Mouse (Mus musculus): ENCODE measurements around the gene Foxj1. TPM values are rescaled to one million over a fixed set of nuclear protein-coding genes. Genes with fewer than 3 reads are reported as not detected.
"Not testable (repeated sequence)": the region's sequence is repeated elsewhere in the genome, so short reads cannot be mapped to it uniquely, and the experiment has no call there.

Foxj1 gene
- 0.62 and 0.71 TPM in 2 replicates for polyA plus RNA-seq (2015; fragmentation: Nextera tagmentation; extraction: Ambion mirVana)

GRCm38 (mm10) chr11:116335244-116336036 is at the start of gene Foxj1:
Gene Foxj1 (minus strand): TSS chr11:116335399.
- Histone ChIP-seq H3K4me3 (ENCODE audit: low read depth, low read length) (peak within 1 kb of the TSS; percentile 71), H3K9me3 (replicated peaks; ENCODE audit: control insufficient read depth, low read length) (no peaks in the 10 kb centered on the region), H3K36me3 (ENCODE audit: control insufficient read depth, insufficient read depth) (no peaks in the 10 kb centered on the region), H3K9ac (ENCODE audit: low read depth, low read length) (peak within 1 kb of the TSS; percentile 55; the same call in 1 of the 2 replicates), H3K4me2 (ENCODE audit: low read depth, low read length) (peak within 1 kb of the TSS; percentile 98), H3K27ac (ENCODE audit: low read length) (no peak within 1 kb of the TSS), H3K4me1 (ENCODE audit: control insufficient read depth, low read depth, low read length) (peaks cover 16% of the 10 kb centered on the region), H3K27me3 (ENCODE audit: control insufficient read depth, insufficient read depth, low read depth, low read length) (peaks cover 55% of the 10 kb centered on the region)
- under 1% methylated on average over 61 of the region's 61 CpGs for WGBS (ENCODE audit: insufficient replicate concordance)
- peak; percentile 73 for ATAC-seq (ENCODE audit: low read depth)

- no peak overlapping the region for H3K9ac ChIP-seq (ENCODE audit: low read depth, low read length)
- no peak overlapping the region for H3K4me2 ChIP-seq (ENCODE audit: low read depth, low read length)
- WGBS (ENCODE audit: insufficient replicate concordance): 72% methylated on average over 11 of the region's 11 CpGs
- no peak for ATAC-seq (ENCODE audit: low read depth)
- peaks cover 12% of the 10 kb centered on the region for H3K4me1 ChIP-seq (ENCODE audit: control insufficient read depth, low read depth, low read length)
- no peaks in the 10 kb centered on the region for H3K36me3 ChIP-seq (ENCODE audit: control insufficient read depth, insufficient read depth)
- H3K4me3 ChIP-seq (ENCODE audit: low read depth, low read length): no peak overlapping the region
- no peaks in the 10 kb centered on the region for H3K9me3 ChIP-seq (replicated peaks; ENCODE audit: control insufficient read depth, low read length)
- H3K27me3 ChIP-seq (ENCODE audit: control insufficient read depth, insufficient read depth, low read depth, low read length): no peaks in the 10 kb centered on the region
- H3K27ac ChIP-seq (ENCODE audit: low read length): no peak overlapping the region
These were observed 49.0 kb upstream of the Foxj1 start for GRCm38 (mm10) chr11:116384171-116384570.

- H3K9me3 ChIP-seq (replicated peaks; ENCODE audit: control insufficient read depth, low read length); H3K4me2 ChIP-seq (ENCODE audit: low read depth, low read length); H3K4me3 ChIP-seq (ENCODE audit: low read depth, low read length); H3K27me3 ChIP-seq (ENCODE audit: control insufficient read depth, insufficient read depth, low read depth, low read length); H3K27ac ChIP-seq (ENCODE audit: low read length); H3K9ac ChIP-seq (ENCODE audit: low read depth, low read length); ATAC-seq (ENCODE audit: low read depth); H3K4me1 ChIP-seq (ENCODE audit: control insufficient read depth, low read depth, low read length); H3K36me3 ChIP-seq (ENCODE audit: control insufficient read depth, insufficient read depth): not testable (repeated sequence)
- whole genome bisulfite sequencing (ENCODE audit: insufficient replicate concordance): 80% methylated on average over 5 of the region's 5 CpGs
These were observed 47.9 kb upstream of the Foxj1 start for GRCm38 (mm10) chr11:116383070-116383469.

DNA sequence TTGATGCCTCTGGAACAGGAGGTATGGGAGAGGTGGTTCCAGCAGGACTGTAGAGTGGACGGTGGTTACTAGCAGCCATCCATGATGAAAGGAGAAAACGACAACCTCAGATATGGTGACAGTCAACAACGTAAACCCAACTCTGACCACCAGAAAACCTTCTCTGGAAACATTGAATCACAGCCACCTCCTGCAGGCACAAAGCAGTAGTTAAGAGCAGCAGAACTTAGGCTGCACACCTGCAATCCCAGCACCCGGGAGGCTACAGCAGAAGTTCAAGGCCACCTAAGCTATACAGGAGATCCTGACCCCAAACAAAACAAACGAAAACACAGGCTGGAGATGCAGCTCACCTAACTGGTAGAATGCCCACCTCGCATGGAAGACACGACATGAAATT is 45.6 kb upstream of the Foxj1 start:
- H3K9ac ChIP-seq (ENCODE audit: low read depth, low read length): no peak overlapping the region
- no peaks in the 10 kb centered on the region for H3K27me3 ChIP-seq (ENCODE audit: control insufficient read depth, insufficient read depth, low read depth, low read length)
- H3K36me3 ChIP-seq (ENCODE audit: control insufficient read depth, insufficient read depth): no peaks in the 10 kb centered on the region
- 61% methylated on average over 7 of the region's 7 CpGs for WGBS (ENCODE audit: insufficient replicate concordance)
- no peak overlapping the region for H3K4me3 ChIP-seq (ENCODE audit: low read depth, low read length)
- no peak for ATAC-seq (ENCODE audit: low read depth)
- no peaks in the 10 kb centered on the region for H3K9me3 ChIP-seq (replicated peaks; ENCODE audit: control insufficient read depth, low read length)
- no peaks in the 10 kb centered on the region for H3K4me1 ChIP-seq (ENCODE audit: control insufficient read depth, low read depth, low read length)
- H3K27ac ChIP-seq (ENCODE audit: low read length): no peak overlapping the region
- no peak overlapping the region for H3K4me2 ChIP-seq (ENCODE audit: low read depth, low read length)

DNA sequence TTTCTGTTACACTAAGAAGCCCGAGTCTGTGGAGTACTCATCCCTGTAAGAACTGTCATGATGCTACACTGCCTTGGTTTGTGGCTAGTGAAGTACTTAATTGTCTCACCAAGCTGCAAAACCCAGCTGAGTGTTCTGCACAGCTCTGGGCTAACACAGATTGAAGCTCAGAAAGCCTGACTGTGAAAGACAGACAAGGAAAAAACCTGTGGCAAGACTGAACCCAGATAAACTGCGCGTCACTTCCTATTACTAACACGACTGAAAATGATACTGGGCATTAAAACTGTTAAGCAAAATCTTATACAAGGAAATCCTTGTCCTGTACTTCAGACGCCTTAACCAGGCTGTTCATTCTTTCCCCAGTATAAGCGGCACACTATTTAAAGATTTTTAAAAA is 44.3 kb upstream of the Foxj1 start:
- Histone ChIP-seq H3K36me3 (ENCODE audit: control insufficient read depth, insufficient read depth) (no peaks in the 10 kb centered on the region), H3K9ac (ENCODE audit: low read depth, low read length) (no peak overlapping the region), H3K9me3 (replicated peaks; ENCODE audit: control insufficient read depth, low read length) (no peaks in the 10 kb centered on the region), H3K4me1 (ENCODE audit: control insufficient read depth, low read depth, low read length) (no peaks in the 10 kb centered on the region), H3K4me3 (ENCODE audit: low read depth, low read length) (no peak overlapping the region), H3K27ac (ENCODE audit: low read length) (no peak overlapping the region), H3K4me2 (ENCODE audit: low read depth, low read length) (no peak overlapping the region), H3K27me3 (ENCODE audit: control insufficient read depth, insufficient read depth, low read depth, low read length) (no peaks in the 10 kb centered on the region)
- ATAC-seq (ENCODE audit: low read depth): no peak
- 32% methylated on average over 6 of the region's 6 CpGs for WGBS (ENCODE audit: insufficient replicate concordance)

GRCm38 (mm10) chr11:116376945-116377661 is 41.9 kb upstream of the Foxj1 start:
- H3K27ac ChIP-seq (ENCODE audit: low read length): no peak overlapping the region
- no peaks in the 10 kb centered on the region; the same call in 1 of the 2 replicates for H3K4me1 ChIP-seq (ENCODE audit: control insufficient read depth, low read depth, low read length)
- no peaks in the 10 kb centered on the region for H3K9me3 ChIP-seq (replicated peaks; ENCODE audit: control insufficient read depth, low read length)
- H3K9ac ChIP-seq (ENCODE audit: low read depth, low read length): no peak overlapping the region
- WGBS (ENCODE audit: insufficient replicate concordance): 27% methylated on average over 7 of the region's 7 CpGs
- H3K4me2 ChIP-seq (ENCODE audit: low read depth, low read length): no peak overlapping the region
- no peak for ATAC-seq (ENCODE audit: low read depth)
- H3K27me3 ChIP-seq (ENCODE audit: control insufficient read depth, insufficient read depth, low read depth, low read length): no peaks in the 10 kb centered on the region
- no peak overlapping the region for H3K4me3 ChIP-seq (ENCODE audit: low read depth, low read length)
- no peaks in the 10 kb centered on the region for H3K36me3 ChIP-seq (ENCODE audit: control insufficient read depth, insufficient read depth)

DNA sequence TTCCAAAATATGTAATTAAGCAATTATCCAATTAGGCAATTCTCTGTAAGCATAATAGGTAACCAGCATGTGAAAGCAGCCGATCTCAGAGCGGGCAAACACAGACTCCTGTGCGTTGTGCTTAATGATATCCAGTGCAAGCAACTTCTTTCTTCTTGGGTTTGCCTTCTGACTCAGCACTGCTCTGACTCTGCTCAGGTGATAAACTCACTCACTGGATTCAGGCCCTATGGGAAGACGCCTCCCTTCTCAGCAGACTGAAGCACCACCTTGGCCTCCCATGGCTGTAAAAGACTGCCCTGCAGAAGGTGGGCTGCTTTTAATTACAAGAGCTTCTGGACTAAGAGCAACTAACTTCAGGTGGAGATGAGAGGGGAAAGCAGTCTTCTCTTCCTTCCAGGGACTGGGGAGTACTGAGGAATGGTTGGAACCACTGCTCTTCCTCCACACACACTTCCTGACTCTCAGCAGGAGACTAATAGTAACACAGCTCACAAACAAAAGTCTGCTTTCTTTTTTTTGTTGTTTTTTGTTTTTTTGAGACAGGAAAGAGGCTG is 36.8 kb upstream of the Foxj1 start:
- ATAC-seq (ENCODE audit: low read depth): no peak
- H3K27ac ChIP-seq (ENCODE audit: low read length): no peak overlapping the region

GRCm38 (mm10) chr11:116369633-116370032 is 34.4 kb upstream of the Foxj1 start:
- ATAC-seq (ENCODE audit: low read depth): peak; percentile 76
- Histone ChIP-seq H3K9ac (ENCODE audit: low read depth, low read length) (no peak overlapping the region), H3K4me1 (ENCODE audit: control insufficient read depth, low read depth, low read length) (peaks cover 11% of the 10 kb centered on the region), H3K4me3 (ENCODE audit: low read depth, low read length) (no peak overlapping the region), H3K27ac (ENCODE audit: low read length) (no peak overlapping the region), H3K4me2 (ENCODE audit: low read depth, low read length) (no peak overlapping the region), H3K9me3 (replicated peaks; ENCODE audit: control insufficient read depth, low read length) (no peaks in the 10 kb centered on the region), H3K27me3 (ENCODE audit: control insufficient read depth, insufficient read depth, low read depth, low read length) (no peaks in the 10 kb centered on the region), H3K36me3 (ENCODE audit: control insufficient read depth, insufficient read depth) (no peaks in the 10 kb centered on the region)
- 5% methylated on average over 5 of the region's 5 CpGs for WGBS (ENCODE audit: insufficient replicate concordance)

More for the DNA sequence above, 36.8 kb upstream of the Foxj1 start:
- peaks cover 11% of the 10 kb centered on the region for H3K4me1 ChIP-seq (ENCODE audit: control insufficient read depth, low read depth, low read length)
- no peaks in the 10 kb centered on the region for H3K36me3 ChIP-seq (ENCODE audit: control insufficient read depth, insufficient read depth)
- no peak overlapping the region for H3K4me3 ChIP-seq (ENCODE audit: low read depth, low read length)
- H3K9me3 ChIP-seq (replicated peaks; ENCODE audit: control insufficient read depth, low read length): no peaks in the 10 kb centered on the region
- no peak overlapping the region for H3K4me2 ChIP-seq (ENCODE audit: low read depth, low read length)
- no peaks in the 10 kb centered on the region for H3K27me3 ChIP-seq (ENCODE audit: control insufficient read depth, insufficient read depth, low read depth, low read length)
- no peak overlapping the region for H3K9ac ChIP-seq (ENCODE audit: low read depth, low read length)
- 60% methylated on average over 4 of the region's 4 CpGs for WGBS (ENCODE audit: insufficient replicate concordance)

- 66% methylated on average over 14 of the region's 14 CpGs for WGBS (ENCODE audit: insufficient replicate concordance)
- Histone ChIP-seq H3K9me3 (replicated peaks; ENCODE audit: control insufficient read depth, low read length) (no peaks in the 10 kb centered on the region), H3K4me3 (ENCODE audit: low read depth, low read length) (no peak overlapping the region), H3K27ac (ENCODE audit: low read length) (no peak overlapping the region), H3K4me2 (ENCODE audit: low read depth, low read length) (no peak overlapping the region), H3K36me3 (ENCODE audit: control insufficient read depth, insufficient read depth) (no peaks in the 10 kb centered on the region), H3K9ac (ENCODE audit: low read depth, low read length) (no peak overlapping the region), H3K4me1 (ENCODE audit: control insufficient read depth, low read depth, low read length) (peaks cover 11% of the 10 kb centered on the region), H3K27me3 (ENCODE audit: control insufficient read depth, insufficient read depth, low read depth, low read length) (no peaks in the 10 kb centered on the region)
- no peak for ATAC-seq (ENCODE audit: low read depth)
These were observed 33.9 kb upstream of the Foxj1 start for GRCm38 (mm10) chr11:116369051-116369450.
